Mouse (Mus musculus): ENCODE measurements at regions not wholly inside any gene's neighbourhood (a gene's known extent, or its start where the extent isn't known, plus 50 kb on each side); places are given as distances from the start of the nearest gene placed in this dataset.

DNA sequence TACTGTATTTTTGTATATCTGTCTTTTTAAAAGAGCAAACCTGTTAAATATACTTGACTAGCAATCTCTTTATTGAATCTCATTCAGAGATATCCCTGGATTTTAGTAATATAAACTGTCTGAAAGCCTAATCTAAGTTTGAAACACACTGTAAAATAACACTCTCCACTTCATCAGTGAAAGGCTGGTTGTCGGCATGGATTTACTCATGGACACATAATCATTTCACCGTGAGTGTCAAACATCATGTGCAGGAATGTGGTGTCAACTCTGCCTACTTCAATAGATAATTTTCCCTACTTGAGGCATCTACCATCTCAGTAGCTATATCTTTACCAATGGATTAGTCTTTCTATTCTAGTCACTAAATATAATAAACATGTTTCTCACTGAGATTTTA lies 73.0 kb upstream of the Mdfic start:
- WGBS = 85% methylated on average over 2 of the region's 2 CpGs
- no peak for DNase-seq
- H3K4me1 ChIP-seq (ENCODE audit: control insufficient read depth, insufficient read depth, low read length) = no peaks in the 10 kb centered on the region
- H3K27ac ChIP-seq (ENCODE audit: insufficient read depth, low read depth, low read length) = no peak overlapping the region
- no peaks in the 10 kb centered on the region for H3K27me3 ChIP-seq (replicated peaks; ENCODE audit: control insufficient read depth, insufficient read depth, low read length)
- no peak for TF ChIP-seq CTCF (conservative IDR thresholded peaks at IDR 0.05; ENCODE audit: insufficient read depth, insufficient read length, low read depth, low read length)
- TF ChIP-seq POLR2A (IDR thresholded peaks at IDR 0.05; ENCODE audit: low read depth, low read length) = no peak
- H3K4me3 ChIP-seq (ENCODE audit: insufficient read depth, low read depth, low read length) = no peak overlapping the region
- H3K36me3 ChIP-seq (ENCODE audit: control insufficient read depth, insufficient read depth, low read length) = no peaks in the 10 kb centered on the region
